Mouse (Mus musculus) liver, embryonic 14.5 days (tissue): Measurements from ENCODE around the gene H2-K1.

ENCODE experiments used
- CTCF ChIP-seq: IDR thresholded peaks from 2 replicates; pipeline ENCODE4 v1.5.1; 2016; ENCODE audit warnings: antibody characterized with exemption, low read depth, control low read depth
- EP300 ChIP-seq: IDR thresholded peaks from 2 replicates; pipeline ENCODE4 v1.6.1; 2016; ENCODE audit warnings: antibody characterized with exemption, low read depth

DNA sequence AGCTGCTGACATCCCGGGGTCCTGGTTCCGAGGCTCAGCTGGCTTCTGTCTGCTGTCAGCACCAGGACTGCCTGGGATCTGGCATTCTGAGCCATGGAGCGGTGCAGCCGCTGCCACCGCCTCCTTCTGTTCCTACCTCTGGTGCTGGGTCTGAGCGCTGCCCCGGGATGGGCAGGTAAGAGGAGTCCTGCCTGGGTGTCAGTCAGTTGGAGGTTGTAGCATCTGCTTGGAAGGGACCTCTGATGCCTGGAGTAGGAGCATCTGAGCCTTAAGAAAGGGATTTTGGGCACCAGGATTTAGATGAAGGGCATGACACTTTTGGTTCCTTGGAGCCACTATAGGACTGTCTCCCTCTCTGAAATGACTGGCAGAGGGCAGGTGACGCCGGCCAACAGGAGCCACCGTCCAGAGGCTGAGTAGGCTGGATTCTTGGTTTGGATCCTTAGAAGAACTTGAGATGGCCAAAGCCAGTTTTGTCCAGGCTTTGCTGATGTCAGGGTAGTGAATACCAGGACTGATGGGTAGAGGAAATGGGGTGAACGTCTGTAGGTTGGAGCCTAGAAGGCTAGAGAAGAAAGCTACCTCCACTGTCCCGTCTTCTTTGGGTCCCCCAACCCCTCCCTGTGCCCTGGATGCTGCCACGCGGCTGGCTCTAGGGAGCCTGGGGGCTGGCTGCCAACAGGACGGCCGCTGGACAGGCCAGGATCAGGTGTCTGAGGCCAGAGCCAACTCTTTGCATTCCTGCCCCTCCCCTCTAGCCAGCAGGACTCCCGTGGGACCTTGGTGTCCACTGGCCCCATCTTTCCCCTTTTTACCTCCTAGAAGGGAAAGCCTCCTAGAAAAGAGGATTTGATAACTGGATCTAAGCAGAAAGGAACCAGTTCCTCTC, 39.7 kb upstream of the H2-K1 start:
- TF ChIP-seq EP300 (no peak), CTCF (no peak)
